Mouse (Mus musculus) erythroblast, embryonic 14.5 days (primary cell): ENCODE measurements around the gene Fam98c.

Source experiments
- GATA1 ChIP-seq: IDR thresholded peaks from 2 replicates; pipeline ENCODE4 v1.6.1; 2012; ENCODE audit warnings: low read length, inconsistent platforms, mixed read lengths
- TAL1 ChIP-seq: IDR thresholded peaks from 3 replicates; pipeline ENCODE4 v1.6.1; 2012; ENCODE audit warnings: low read length, inconsistent platforms, mixed read lengths

DNA sequence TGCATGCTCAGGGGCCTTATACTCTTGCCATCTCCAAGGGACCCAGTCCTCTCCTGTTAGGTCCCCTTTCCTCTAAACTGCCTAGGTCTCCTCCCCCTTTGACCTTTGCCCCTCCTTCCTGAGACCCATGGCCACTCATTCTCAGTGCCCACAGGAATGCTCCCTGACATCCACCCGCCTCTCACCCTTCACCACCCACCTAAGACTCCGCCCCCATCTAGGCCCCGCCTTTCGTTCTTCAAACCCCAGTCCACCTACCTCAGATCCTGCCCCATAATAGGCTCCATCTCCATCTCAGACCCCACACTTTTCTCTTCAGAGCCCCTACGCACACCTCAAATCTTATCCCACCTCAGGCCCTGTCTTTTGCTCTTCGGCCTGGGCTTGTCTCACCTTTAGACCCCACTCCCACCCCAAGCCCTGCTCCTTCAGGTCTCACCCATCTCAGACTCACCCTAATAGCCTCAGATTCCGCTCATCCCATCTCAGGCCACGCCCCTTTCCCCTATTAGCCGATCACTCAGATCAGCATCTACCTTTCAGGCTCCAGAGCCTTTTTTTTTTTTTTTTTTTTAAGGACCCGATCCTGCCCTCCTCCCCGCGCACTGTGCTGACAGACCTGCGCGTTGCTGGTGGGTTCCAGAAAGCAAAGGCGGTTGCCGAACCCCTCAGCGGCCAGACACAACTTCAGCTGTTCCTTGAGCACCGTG lies 37.7 kb downstream of the Fam98c start:
- no peak for TF ChIP-seq TAL1
- TF ChIP-seq GATA1, result no peak
